Mouse (Mus musculus): ENCODE data around the gene Ifitm1. TPM values are rescaled to one million over a fixed set of nuclear protein-coding genes. Genes with fewer than 3 reads are reported as not detected.

Gene Ifitm1
- polyA plus RNA-seq, 1 experiment from 2014 or later, result 21.3 TPM

DNA sequence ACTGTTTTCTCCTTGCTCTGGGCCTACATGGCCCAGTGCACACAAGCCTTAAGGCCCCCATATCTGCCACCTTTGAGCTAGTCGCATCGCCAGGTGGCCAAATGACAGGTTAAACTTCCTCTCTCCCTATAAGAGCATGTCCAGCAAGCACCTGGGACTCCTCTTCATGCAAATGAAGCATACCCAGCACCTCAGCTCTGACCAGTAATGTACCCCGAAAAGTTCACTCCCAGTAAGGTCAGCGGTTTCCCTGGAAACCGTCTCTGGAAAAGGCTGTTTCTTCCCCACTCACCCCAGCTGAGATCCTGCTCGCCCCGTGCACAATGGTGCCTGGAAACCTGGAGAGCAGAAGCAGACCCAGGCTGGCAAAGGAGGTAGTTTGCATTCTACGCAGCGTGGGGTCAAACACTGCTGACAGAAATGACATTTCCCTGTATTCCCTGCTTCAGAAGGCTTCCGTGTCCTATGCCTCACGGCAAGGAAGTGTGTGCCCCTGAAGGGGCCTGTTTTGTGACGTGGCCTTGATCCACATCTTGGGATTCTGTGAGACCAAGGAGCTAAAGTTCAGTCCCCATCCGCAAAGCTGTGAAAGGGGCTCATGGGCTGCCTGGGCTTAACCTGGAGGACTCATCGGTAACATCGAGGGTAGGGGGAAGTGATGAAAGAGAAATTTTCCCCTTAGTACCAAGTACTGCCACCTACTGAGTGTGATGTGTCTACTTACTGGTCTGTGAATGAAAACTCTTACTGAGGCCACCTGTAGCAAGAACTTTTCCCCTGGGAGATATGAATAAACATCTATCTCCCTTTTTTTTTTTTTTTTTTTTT lies 34.1 kb downstream of the Ifitm1 start:
- Histone ChIP-seq H3K36me3 (replicated peaks) (no peaks in the 10 kb centered on the region), H3K9ac (no peak overlapping the region), H3K4me3 (replicated peaks) (no peak overlapping the region), H3K4me2 (no peak overlapping the region), H3K9me3 (replicated peaks) (no peaks in the 10 kb centered on the region), H3K27me3 (no peaks in the 10 kb centered on the region; the same call in 1 of the 2 replicates), H3K4me1 (replicated peaks) (0 out of 2 replicates have a peak, but pooled peaks cover 4% of the 10 kb centered on the region), H3K27ac (replicated peaks) (no peak overlapping the region)
- 68% methylated on average over 15 of the region's 15 CpGs for WGBS (ENCODE audit: insufficient replicate concordance)
- no peak for ATAC-seq (ENCODE audit: insufficient read depth)

DNA sequence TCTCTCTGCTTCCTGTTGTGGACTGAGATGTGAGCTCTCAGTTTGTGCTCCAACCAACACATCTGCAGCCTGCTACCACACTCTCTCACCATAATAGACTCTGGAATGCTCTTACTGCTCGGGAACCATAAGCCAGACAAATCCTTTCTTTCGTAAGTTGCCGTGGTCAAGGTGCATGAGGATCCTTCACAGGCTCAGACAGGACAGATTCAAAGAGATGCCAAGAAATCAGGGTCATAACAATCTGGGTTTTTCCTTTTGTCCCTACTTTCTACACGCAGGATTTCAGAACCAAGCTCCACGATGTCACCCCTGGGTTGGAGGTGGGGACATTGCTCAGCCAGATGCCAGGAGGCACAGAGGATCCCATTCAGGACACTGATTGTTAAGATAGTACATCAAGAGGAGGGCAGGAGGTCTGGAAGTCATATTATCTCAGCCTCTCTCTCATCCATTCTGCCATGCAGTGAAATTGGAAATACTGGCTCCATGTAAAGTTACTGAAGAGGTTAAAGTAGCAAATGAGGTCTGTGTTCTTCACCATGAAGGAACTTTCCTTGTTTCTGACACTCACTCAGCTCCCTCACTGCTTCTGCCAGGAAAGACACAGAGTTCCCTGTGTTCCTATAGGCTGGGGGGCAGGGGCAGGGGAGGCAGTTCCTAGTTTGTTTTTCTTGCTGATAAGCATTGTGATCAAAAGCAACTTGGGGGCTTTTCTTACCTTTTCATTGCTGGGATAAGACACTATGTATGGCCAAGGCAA lies 36.4 kb downstream of the Ifitm1 start:
- Histone ChIP-seq H3K27ac (replicated peaks) (no peak overlapping the region), H3K27me3 (no peaks in the 10 kb centered on the region), H3K9ac (no peak overlapping the region), H3K9me3 (replicated peaks) (no peaks in the 10 kb centered on the region), H3K4me2 (no peak overlapping the region), H3K36me3 (replicated peaks) (no peaks in the 10 kb centered on the region), H3K4me3 (replicated peaks) (no peak overlapping the region), H3K4me1 (replicated peaks) (peaks cover 6% of the 10 kb centered on the region)
- 59% methylated on average over 5 of the region's 5 CpGs for WGBS (ENCODE audit: insufficient replicate concordance)
- ATAC-seq (ENCODE audit: insufficient read depth), result no peak

DNA sequence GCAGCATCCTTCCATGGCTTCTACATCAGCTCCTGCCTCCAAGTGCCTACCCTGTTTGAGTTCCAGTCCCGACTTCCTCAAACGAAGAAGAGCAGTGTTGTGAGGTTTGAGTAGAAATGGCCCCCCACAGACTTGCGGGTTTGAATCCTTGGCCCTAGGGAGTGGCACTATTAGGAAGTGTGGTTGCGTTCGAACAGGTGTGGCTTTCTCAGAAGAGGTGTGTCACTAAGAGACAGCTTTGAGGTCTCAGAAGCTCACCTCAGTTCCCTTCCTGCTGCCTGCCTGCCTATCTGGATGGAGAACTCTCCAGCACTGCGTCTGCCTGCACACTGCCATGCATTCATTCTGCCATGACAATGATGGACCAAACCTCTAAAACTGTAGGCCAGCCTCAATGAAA lies 39.4 kb downstream of the Ifitm1 start:
- H3K4me3 ChIP-seq (replicated peaks), result no peak overlapping the region
- H3K9me3 ChIP-seq (replicated peaks), result no peaks in the 10 kb centered on the region
- WGBS (ENCODE audit: insufficient replicate concordance), result 49% methylated on average over 6 of the region's 6 CpGs
- H3K36me3 ChIP-seq (replicated peaks), result no peaks in the 10 kb centered on the region
- H3K4me1 ChIP-seq (replicated peaks), result peaks cover 32% of the 10 kb centered on the region
- no peaks in the 10 kb centered on the region for H3K27me3 ChIP-seq
- H3K4me2 ChIP-seq, result no peak overlapping the region
- no peak for ATAC-seq (ENCODE audit: insufficient read depth)
- H3K9ac ChIP-seq, result no peak overlapping the region
- no peak overlapping the region for H3K27ac ChIP-seq (replicated peaks)

DNA sequence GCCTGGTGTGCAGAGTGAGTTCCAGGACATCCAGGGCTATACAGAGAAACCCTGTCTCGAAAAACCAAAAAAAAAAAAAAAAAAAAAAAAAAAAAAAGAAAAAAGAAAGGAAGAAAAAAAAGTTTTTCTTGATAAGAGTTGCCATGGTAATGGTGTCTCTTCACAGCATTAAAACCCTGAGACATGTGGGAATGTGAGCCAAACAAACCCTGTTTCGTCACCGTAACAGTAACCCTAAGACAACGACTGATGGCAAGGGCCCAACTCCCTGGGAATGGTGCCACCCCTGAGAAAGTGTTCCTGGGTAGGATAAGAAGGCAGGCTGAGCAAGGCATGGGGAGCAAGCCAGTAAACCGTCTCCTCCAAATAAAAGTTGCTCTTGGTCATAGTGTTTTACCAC lies 39.9 kb downstream of the Ifitm1 start:
- H3K9ac ChIP-seq, result no peak overlapping the region
- H3K4me2 ChIP-seq, result no peak overlapping the region
- ATAC-seq (ENCODE audit: insufficient read depth), result no peak
- peaks cover 37% of the 10 kb centered on the region for H3K4me1 ChIP-seq (replicated peaks)
- no peak overlapping the region for H3K4me3 ChIP-seq (replicated peaks)
- WGBS (ENCODE audit: insufficient replicate concordance), result 65% methylated on average over 5 of the region's 5 CpGs
- H3K9me3 ChIP-seq (replicated peaks), result no peaks in the 10 kb centered on the region
- no peak overlapping the region for H3K27ac ChIP-seq (replicated peaks)
- H3K27me3 ChIP-seq, result no peaks in the 10 kb centered on the region
- no peaks in the 10 kb centered on the region for H3K36me3 ChIP-seq (replicated peaks)

GRCm38 (mm10) chr7:141008312-141008761 lies 41.3 kb downstream of the Ifitm1 start:
- Histone ChIP-seq H3K27ac (replicated peaks) (no peak overlapping the region), H3K4me3 (replicated peaks) (peak overlapping the region; percentile 28)

GRCm38 (mm10) chr7:141008938-141009660 lies 42.1 kb downstream of the Ifitm1 start:
- no peaks in the 10 kb centered on the region for H3K9me3 ChIP-seq (replicated peaks)
- no peaks in the 10 kb centered on the region for H3K36me3 ChIP-seq (replicated peaks)
- H3K27me3 ChIP-seq, result no peaks in the 10 kb centered on the region
- 5% methylated on average over 20 of the region's 20 CpGs for WGBS (ENCODE audit: insufficient replicate concordance)
- H3K4me3 ChIP-seq (replicated peaks), result peak overlapping the region; percentile 51
- peak; percentile 65 for ATAC-seq (ENCODE audit: insufficient read depth)
- 0 out of 2 replicates have a peak overlapping the region, but pooled peaks have one; percentile 34 for H3K27ac ChIP-seq (replicated peaks)
- H3K4me1 ChIP-seq (replicated peaks), result peaks cover 49% of the 10 kb centered on the region
- H3K9ac ChIP-seq, result no peak overlapping the region
- H3K4me2 ChIP-seq, result peak overlapping the region; percentile 67

More at GRCm38 (mm10) chr7:141008312-141008761, 41.3 kb downstream of the Ifitm1 start:
- 7% methylated on average over 7 of the region's 7 CpGs for WGBS (ENCODE audit: insufficient replicate concordance)
- Histone ChIP-seq H3K4me2 (peak overlapping the region; percentile 67), H3K9ac (no peak overlapping the region), H3K4me1 (replicated peaks) (peaks cover 49% of the 10 kb centered on the region), H3K9me3 (replicated peaks) (no peaks in the 10 kb centered on the region), H3K27me3 (no peaks in the 10 kb centered on the region), H3K36me3 (replicated peaks) (no peaks in the 10 kb centered on the region)
- ATAC-seq (ENCODE audit: insufficient read depth), result peak; percentile 16; the same call in 1 of the 2 replicates

DNA sequence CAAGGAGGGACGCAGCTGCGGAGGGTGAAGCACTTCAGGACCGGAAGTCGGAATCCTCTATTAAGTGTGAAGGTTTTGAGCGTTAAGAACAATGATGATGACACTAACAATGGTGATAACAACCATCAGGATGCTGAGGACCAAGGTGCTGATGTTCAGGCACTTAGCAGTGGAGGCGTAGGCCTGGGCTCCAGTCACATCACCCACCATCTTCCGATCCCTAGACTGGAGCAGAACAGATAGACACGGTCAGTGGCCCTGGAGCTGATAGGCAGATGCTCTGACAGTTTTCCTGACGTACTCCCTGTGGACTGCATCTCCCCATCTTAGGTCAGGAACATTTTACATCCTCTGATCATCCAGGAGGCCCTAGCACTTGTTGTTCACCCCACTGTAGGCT lies 42.6 kb downstream of the Ifitm1 start:
- no peaks in the 10 kb centered on the region for H3K9me3 ChIP-seq (replicated peaks)
- peak overlapping the region; percentile 67 for H3K4me2 ChIP-seq
- H3K27me3 ChIP-seq, result no peaks in the 10 kb centered on the region
- peak overlapping the region; percentile 51 for H3K4me3 ChIP-seq (replicated peaks)
- no peak for ATAC-seq (ENCODE audit: insufficient read depth)
- no peaks in the 10 kb centered on the region for H3K36me3 ChIP-seq (replicated peaks)
- H3K9ac ChIP-seq, result no peak overlapping the region
- 67% methylated on average over 9 of the region's 9 CpGs for WGBS (ENCODE audit: insufficient replicate concordance)
- no peak overlapping the region for H3K27ac ChIP-seq (replicated peaks)
- peaks cover 49% of the 10 kb centered on the region for H3K4me1 ChIP-seq (replicated peaks)

GRCm38 (mm10) chr7:141010593-141010992 lies 43.6 kb downstream of the Ifitm1 start, which contains the start of gene Ifitm3:
TSS of gene Ifitm3 (minus strand) at chr7:141010770.
- Histone ChIP-seq H3K27me3 (no peaks in the 10 kb centered on the region), H3K9ac (peak within 1 kb of the TSS; percentile 39), H3K4me2 (peak within 1 kb of the TSS; percentile 67), H3K4me1 (replicated peaks) (peaks cover 57% of the 10 kb centered on the region), H3K27ac (replicated peaks) (peak within 1 kb of the TSS; percentile 35; the same call in 1 of the 2 replicates), H3K9me3 (replicated peaks) (no peaks in the 10 kb centered on the region), H3K36me3 (replicated peaks) (no peaks in the 10 kb centered on the region), H3K4me3 (replicated peaks) (peak within 1 kb of the TSS; percentile 51)
- ATAC-seq (ENCODE audit: insufficient read depth), result no peak
- WGBS (ENCODE audit: insufficient replicate concordance), result 12% methylated on average over 10 of the region's 10 CpGs

DNA sequence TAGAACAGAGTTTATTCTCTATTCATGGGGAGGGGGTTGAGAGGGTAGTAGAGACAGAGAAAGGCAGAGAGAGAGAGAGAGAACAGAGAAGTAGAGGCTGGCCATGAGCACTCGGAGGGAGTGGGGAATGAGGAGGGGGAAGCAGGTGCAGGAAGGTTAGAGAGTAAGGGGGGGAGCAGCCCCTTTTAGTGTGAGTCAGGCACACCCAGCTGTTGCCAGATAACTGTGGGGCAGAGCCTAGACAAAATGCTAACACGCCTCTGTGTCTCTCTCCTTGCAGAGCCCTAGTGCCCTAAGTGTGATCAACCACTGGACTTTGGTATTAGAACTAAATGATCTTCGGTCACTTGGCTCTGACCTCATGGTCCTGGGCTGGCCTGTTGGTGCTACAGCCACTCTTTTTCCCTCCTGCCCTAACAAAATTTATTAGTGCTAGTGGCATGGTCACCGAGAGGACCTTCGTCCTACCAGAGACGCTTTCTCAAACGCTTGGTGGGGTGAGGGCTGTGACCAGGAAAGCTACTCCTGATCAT lies 44.3 kb downstream of the Ifitm1 start:
- WGBS (ENCODE audit: insufficient replicate concordance), result 54% methylated on average over 7 of the region's 7 CpGs
- H3K27me3 ChIP-seq, result no peaks in the 10 kb centered on the region
- H3K4me2 ChIP-seq, result peak overlapping the region; percentile 67
- ATAC-seq (ENCODE audit: insufficient read depth), result no peak
- peaks cover 57% of the 10 kb centered on the region for H3K4me1 ChIP-seq (replicated peaks)
- H3K36me3 ChIP-seq (replicated peaks), result no peaks in the 10 kb centered on the region
- H3K9me3 ChIP-seq (replicated peaks), result no peaks in the 10 kb centered on the region
- peak overlapping the region; percentile 35; the same call in 1 of the 2 replicates for H3K27ac ChIP-seq (replicated peaks)
- H3K9ac ChIP-seq, result peak overlapping the region; percentile 39; the same call in 1 of the 2 replicates
- peak overlapping the region; percentile 51; the same call in 1 of the 2 replicates for H3K4me3 ChIP-seq (replicated peaks)
